Mouse (Mus musculus): ENCODE results near the gene Ptchd4. TPM values are rescaled to one million over a fixed set of nuclear protein-coding genes. Genes with fewer than 3 reads are reported as not detected.

The Ptchd4 gene
- polyA plus RNA-seq, 2 experiments, result not detected

GRCm38 (mm10) chr17:42358481-42358880 is 42.7 kb downstream of the Ptchd4 start:
- Histone ChIP-seq H3K36me3 (replicated peaks; ENCODE audit: control insufficient read depth, insufficient read depth, low read depth) (no peaks in the 10 kb centered on the region), H3K9me3 (ENCODE audit: control insufficient read depth, low read length) (no peaks in the 10 kb centered on the region), H3K27ac (no peak overlapping the region), H3K9ac (replicated peaks) (no peak overlapping the region), H3K4me2 (ENCODE audit: low read depth) (no peak overlapping the region), H3K4me3 (ENCODE audit: insufficient read depth in 1 of 2, low read depth in 2 of 2, low read length in 2 of 2) (no peak overlapping the region), H3K4me1 (replicated peaks; ENCODE audit: control insufficient read depth in 2 of 2, insufficient read depth in 2 of 2, low read length in 1 of 2) (no peaks in the 10 kb centered on the region), H3K27me3 (ENCODE audit: control insufficient read depth, insufficient read depth, low read length) (no peaks in the 10 kb centered on the region)
- ATAC-seq (ENCODE audit: insufficient read depth) (no peak), DNase-seq (ENCODE audit: low read depth in 3 of 3, low spot score in 3 of 3) (no peak)
- WGBS (ENCODE audit: insufficient replicate concordance), result 21% methylated on average over 1 of the region's 1 CpGs
- TF ChIP-seq EP300 (IDR thresholded peaks at IDR 0.05; ENCODE audit: low read depth) (no peak), CTCF (IDR thresholded peaks at IDR 0.05; ENCODE audit: low read depth) (no peak)

GRCm38 (mm10) chr17:42363085-42363710 is 47.5 kb downstream of the Ptchd4 start:
- H3K4me2 ChIP-seq (ENCODE audit: low read depth), result no peak overlapping the region
- H3K27me3 ChIP-seq (ENCODE audit: control insufficient read depth, insufficient read depth, low read length), result no peaks in the 10 kb centered on the region
- no peak overlapping the region for H3K27ac ChIP-seq
- TF ChIP-seq CTCF (IDR thresholded peaks at IDR 0.05; ENCODE audit: low read depth) (no peak), EP300 (IDR thresholded peaks at IDR 0.05; ENCODE audit: low read depth) (no peak)
- H3K9ac ChIP-seq (replicated peaks), result no peak overlapping the region
- no peak for ATAC-seq (ENCODE audit: insufficient read depth)
- H3K4me1 ChIP-seq (replicated peaks; ENCODE audit: control insufficient read depth in 2 of 2, insufficient read depth in 2 of 2, low read length in 1 of 2), result no peaks in the 10 kb centered on the region
- H3K36me3 ChIP-seq (replicated peaks; ENCODE audit: control insufficient read depth, insufficient read depth, low read depth), result no peaks in the 10 kb centered on the region
- WGBS (ENCODE audit: insufficient replicate concordance), result 59% methylated on average over 6 of the region's 6 CpGs
- no peak overlapping the region for H3K4me3 ChIP-seq (ENCODE audit: insufficient read depth in 1 of 2, low read depth in 2 of 2, low read length in 2 of 2)
- DNase-seq (ENCODE audit: low read depth in 3 of 3, low spot score in 3 of 3), result no peak
- H3K9me3 ChIP-seq (ENCODE audit: control insufficient read depth, low read length), result no peaks in the 10 kb centered on the region

- H3K4me2 ChIP-seq (ENCODE audit: low read depth), result no peak overlapping the region
- no peak overlapping the region for H3K4me3 ChIP-seq (ENCODE audit: insufficient read depth in 1 of 2, low read depth in 2 of 2, low read length in 2 of 2)
- H3K9ac ChIP-seq (replicated peaks), result no peak overlapping the region
- no peaks in the 10 kb centered on the region for H3K27me3 ChIP-seq (ENCODE audit: control insufficient read depth, insufficient read depth, low read length)
- no peaks in the 10 kb centered on the region for H3K36me3 ChIP-seq (replicated peaks; ENCODE audit: control insufficient read depth, insufficient read depth, low read depth)
- ATAC-seq (ENCODE audit: insufficient read depth), result no peak
- WGBS (ENCODE audit: insufficient replicate concordance), result 29% methylated on average over 1 of the region's 1 CpGs
- DNase-seq (ENCODE audit: low read depth in 3 of 3, low spot score in 3 of 3), result no peak
- H3K4me1 ChIP-seq (replicated peaks; ENCODE audit: control insufficient read depth in 2 of 2, insufficient read depth in 2 of 2, low read length in 1 of 2), result no peaks in the 10 kb centered on the region
- no peaks in the 10 kb centered on the region for H3K9me3 ChIP-seq (ENCODE audit: control insufficient read depth, low read length)
- no peak overlapping the region for H3K27ac ChIP-seq
- TF ChIP-seq CTCF (IDR thresholded peaks at IDR 0.05; ENCODE audit: low read depth), result no peak
- no peak for TF ChIP-seq EP300 (IDR thresholded peaks at IDR 0.05; ENCODE audit: low read depth)
Measured at GRCm38 (mm10) chr17:42364716-42365115, 49.0 kb downstream of the Ptchd4 start.

- Histone ChIP-seq H3K36me3 (replicated peaks; ENCODE audit: control insufficient read depth, insufficient read depth, low read depth) (no peaks in the 10 kb centered on the region), H3K27me3 (ENCODE audit: control insufficient read depth, insufficient read depth, low read length) (no peaks in the 10 kb centered on the region), H3K9me3 (ENCODE audit: control insufficient read depth, low read length) (no peaks in the 10 kb centered on the region), H3K4me3 (ENCODE audit: insufficient read depth in 1 of 2, low read depth in 2 of 2, low read length in 2 of 2) (no peak overlapping the region), H3K27ac (no peak overlapping the region), H3K4me1 (replicated peaks; ENCODE audit: control insufficient read depth in 2 of 2, insufficient read depth in 2 of 2, low read length in 1 of 2) (no peaks in the 10 kb centered on the region), H3K4me2 (ENCODE audit: low read depth) (no peak overlapping the region), H3K9ac (replicated peaks) (no peak overlapping the region)
- TF ChIP-seq CTCF (IDR thresholded peaks at IDR 0.05; ENCODE audit: low read depth) (no peak), EP300 (IDR thresholded peaks at IDR 0.05; ENCODE audit: low read depth) (no peak)
- DNase-seq (ENCODE audit: low read depth in 3 of 3, low spot score in 3 of 3) (no peak), ATAC-seq (ENCODE audit: insufficient read depth) (no peak)
- WGBS (ENCODE audit: insufficient replicate concordance), result 59% methylated on average over 4 of the region's 4 CpGs
Measured at GRCm38 (mm10) chr17:42374881-42375280, 59.1 kb downstream of the Ptchd4 start.

- Histone ChIP-seq H3K4me3 (ENCODE audit: insufficient read depth in 1 of 2, low read depth in 2 of 2, low read length in 2 of 2) (no peak overlapping the region), H3K27ac (no peak overlapping the region), H3K27me3 (ENCODE audit: control insufficient read depth, insufficient read depth, low read length) (no peaks in the 10 kb centered on the region), H3K9me3 (ENCODE audit: control insufficient read depth, low read length) (no peaks in the 10 kb centered on the region), H3K36me3 (replicated peaks; ENCODE audit: control insufficient read depth, insufficient read depth, low read depth) (no peaks in the 10 kb centered on the region), H3K4me1 (replicated peaks; ENCODE audit: control insufficient read depth in 2 of 2, insufficient read depth in 2 of 2, low read length in 1 of 2) (no peaks in the 10 kb centered on the region), H3K9ac (replicated peaks) (no peak overlapping the region), H3K4me2 (ENCODE audit: low read depth) (no peak overlapping the region)
- TF ChIP-seq CTCF (IDR thresholded peaks at IDR 0.05; ENCODE audit: low read depth) (no peak), EP300 (IDR thresholded peaks at IDR 0.05; ENCODE audit: low read depth) (no peak)
- no peak for ATAC-seq (ENCODE audit: insufficient read depth)
- no peak for DNase-seq (ENCODE audit: low read depth in 3 of 3, low spot score in 3 of 3)
Measured at GRCm38 (mm10) chr17:42393086-42393485, 77.3 kb downstream of the Ptchd4 start.
